Mouse (Mus musculus): Measurements from ENCODE around the gene Bmt2. TPM values are rescaled to one million over a fixed set of nuclear protein-coding genes. Genes with fewer than 3 reads are reported as not detected.

Bmt2 gene
- polyA plus RNA-seq (2015; fragmentation: Illumina TruSeq; extraction: RNeasy Lipid Tissue Mini Kit (QIAGEN cat#74804); ENCODE audit: low read depth, low replicate concordance): 22.6 TPM

DNA sequence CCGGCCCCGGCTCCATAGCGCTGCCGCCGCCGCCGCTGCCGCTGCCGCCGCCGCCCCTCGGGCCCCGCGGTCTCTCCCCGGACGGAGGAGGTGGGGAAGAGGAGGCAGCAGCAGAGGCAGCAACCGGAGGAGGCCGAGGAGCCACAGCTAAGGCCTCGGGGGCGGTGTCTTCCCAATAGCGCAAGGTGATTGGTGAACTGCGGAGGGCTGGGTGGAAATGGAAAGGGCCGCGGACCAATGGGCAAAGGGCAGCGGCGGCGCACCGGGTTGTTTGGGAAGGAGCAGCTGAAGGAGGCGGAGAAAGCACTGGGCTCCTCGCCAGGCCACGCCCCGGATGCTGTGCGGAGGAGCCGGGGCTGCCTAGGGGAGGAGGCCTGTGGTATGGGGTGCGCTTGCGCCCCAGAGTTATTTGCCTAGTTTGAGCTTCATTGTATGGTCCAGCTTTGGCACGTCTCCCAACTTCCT is at the start of gene Bmt2:
Gene Bmt2, minus strand, starts transcription at position 149 of the 465 bp plus-strand sequence.

DNA sequence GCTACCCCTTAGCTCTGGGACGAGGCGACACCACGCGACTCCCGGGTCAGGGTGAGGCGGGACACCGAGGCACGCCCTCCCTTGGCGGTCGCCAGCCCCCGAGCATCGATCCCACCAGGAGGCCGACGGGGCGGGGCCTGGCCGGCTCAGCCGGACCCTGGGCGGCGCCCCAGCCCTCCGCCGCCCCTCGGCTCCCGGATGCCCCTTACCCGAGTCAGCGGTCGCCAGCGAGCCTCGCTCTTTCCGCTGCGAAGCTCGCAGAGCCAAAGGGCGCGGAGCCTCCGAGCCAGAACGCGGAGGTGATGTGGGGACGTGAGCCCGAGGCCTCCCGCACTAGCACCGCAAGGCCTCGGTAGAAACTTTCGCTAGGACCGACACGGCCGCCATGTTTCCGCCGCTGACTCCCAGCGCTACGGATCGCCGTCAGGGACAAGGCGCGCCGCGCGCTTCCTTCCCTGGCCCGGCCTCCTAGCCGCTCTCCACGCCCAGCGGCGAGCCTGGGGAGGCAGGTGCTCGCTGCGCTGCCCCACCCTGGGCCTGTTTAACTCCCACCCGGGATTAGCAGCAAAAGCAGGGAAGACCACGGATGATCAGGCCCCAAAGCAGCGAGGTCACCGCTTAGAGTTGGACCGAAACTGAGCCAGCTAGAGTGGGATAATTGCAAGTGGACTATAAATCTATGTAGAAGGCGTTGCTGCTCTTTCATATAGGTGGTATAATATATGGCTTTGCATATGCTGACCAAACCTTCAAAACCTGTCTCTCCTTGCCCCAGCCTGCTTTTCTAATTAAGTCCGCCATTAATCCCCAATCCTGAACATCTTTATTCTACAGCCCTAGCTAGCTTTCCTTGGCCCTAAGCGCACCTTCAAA is 69.9 kb downstream of the Bmt2 start, which contains the start of gene Tmem168:
Gene Tmem168, minus strand, starts transcription at position 480 of the 873 bp plus-strand sequence.

Other genes with a start within 250 kb of the Bmt2 start
- 11.0 TPM for gene Tmem168, start 69.9 kb downstream of the Bmt2 start, polyA plus RNA-seq (2015; fragmentation: Illumina TruSeq; extraction: RNeasy Lipid Tissue Mini Kit (QIAGEN cat#74804); ENCODE audit: low read depth, low replicate concordance)
- gene Gpr85, start 162.0 kb upstream of the Bmt2 start, polyA plus RNA-seq (2015; fragmentation: Illumina TruSeq; extraction: RNeasy Lipid Tissue Mini Kit (QIAGEN cat#74804); ENCODE audit: low read depth, low replicate concordance): 34.7 TPM
- 66.3 TPM for gene 2610001J05Rik, start 193.6 kb upstream of the Bmt2 start, polyA plus RNA-seq (2015; fragmentation: Illumina TruSeq; extraction: RNeasy Lipid Tissue Mini Kit (QIAGEN cat#74804); ENCODE audit: low read depth, low replicate concordance)

All from brain, adult 10 weeks (tissue).